Mouse (Mus musculus): ENCODE data around the gene Thsd4.

The Thsd4 gene

DNA sequence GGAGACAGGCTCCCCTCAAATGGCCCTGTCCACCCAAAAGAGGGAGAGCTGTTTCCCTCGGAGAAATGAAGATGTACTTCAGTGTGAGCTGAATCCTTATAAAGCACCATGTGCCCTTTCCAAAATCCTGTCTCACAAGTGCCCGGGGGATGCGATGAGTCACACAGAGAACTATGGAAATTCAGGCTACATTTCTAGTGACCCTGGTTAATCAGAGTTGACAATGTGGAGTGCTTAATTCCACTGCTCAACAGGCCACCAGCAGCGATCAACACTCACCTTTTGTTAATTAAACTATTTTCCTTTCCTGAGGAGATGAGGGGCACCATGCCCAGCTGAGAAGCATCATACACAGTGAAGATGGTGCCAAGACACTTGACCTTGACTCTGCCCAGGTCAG, 138.9 kb downstream of the Thsd4 start:
- no peak for DNase-seq (ENCODE audit: low read depth in 2 of 2, low spot score in 2 of 2)

DNA sequence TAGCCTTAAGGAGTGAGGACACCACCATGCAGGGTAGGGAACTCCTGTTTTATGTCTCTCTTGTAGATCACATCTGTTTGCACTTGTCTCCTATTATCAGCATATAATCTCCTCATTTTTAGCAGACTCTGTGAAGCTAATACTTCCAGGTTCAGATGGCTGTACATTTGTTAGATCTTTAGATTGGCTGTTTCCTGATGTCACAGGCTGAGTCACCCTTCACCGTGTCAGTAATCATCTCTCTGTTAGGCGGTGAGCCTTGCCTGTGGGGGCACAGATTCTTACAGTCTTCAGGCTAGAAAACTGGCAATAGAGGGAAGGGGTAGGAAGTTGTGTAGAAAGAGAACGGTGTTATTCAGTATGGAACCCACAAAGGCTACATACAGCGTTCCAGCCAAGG, 139.3 kb downstream of the Thsd4 start:
- DNase-seq (ENCODE audit: low read depth in 2 of 2, low spot score in 2 of 2): no peak

DNA sequence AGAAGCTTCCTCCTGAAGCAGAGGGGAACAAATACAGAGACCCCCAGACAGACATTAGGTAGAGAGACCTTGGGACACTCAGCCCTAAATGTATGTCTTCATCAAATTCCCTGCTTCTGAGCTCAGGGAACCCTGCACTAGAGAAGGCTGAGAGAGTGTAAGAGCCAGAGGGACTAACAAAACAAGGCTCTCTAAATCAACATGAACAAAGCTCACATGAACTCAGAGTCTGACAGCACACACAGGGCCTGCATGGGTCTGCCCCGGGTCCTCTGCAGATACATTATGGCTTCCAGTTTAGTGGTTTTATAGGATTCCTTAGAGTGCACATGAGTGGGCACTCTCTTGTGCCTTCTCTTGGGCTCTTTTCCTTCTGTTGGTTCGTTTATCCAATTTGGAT, 140.8 kb downstream of the Thsd4 start:
- no peak for DNase-seq (ENCODE audit: low read depth in 2 of 2, low spot score in 2 of 2)

DNA sequence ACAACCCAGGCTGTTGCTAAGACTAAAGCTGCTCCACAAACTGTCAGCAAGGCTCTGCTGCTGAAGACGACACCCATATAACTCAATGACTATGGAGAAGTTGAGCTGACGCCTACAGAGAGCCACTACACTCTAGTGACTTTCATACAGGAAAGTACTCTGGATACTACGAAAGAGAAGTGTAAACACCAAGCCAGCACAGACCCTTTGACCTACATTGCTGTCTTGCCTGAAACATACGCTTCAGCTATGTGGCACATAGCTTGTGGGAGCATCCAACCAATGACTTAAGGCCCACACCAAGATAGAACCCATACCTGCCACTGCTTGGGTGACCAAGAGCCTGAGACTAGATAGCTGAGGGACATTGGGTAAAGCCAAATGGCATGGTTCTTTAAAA, 141.3 kb downstream of the Thsd4 start:
- DNase-seq (ENCODE audit: low read depth in 2 of 2, low spot score in 2 of 2): no peak

DNA sequence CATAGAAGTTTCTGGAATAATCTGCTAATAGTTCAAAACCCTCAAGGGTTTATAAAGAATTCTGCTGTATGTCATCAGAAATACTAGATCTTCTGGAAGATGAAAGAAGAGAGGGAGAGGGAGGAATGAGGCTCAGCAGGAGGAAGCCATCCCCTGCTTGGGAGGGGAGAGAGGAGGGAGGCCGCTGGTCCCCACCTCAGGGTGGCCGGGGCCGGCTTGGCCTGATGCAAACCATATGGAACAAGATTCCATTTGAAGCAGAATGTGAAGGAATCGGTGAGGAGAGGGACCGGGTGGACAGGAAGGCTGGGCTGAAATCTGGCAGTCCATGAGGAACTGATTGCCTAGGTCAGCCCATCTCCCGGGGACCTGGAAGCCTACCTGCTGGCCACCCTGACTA, 143.6 kb downstream of the Thsd4 start:
- DNase-seq (ENCODE audit: low read depth in 2 of 2, low spot score in 2 of 2): no peak

DNA sequence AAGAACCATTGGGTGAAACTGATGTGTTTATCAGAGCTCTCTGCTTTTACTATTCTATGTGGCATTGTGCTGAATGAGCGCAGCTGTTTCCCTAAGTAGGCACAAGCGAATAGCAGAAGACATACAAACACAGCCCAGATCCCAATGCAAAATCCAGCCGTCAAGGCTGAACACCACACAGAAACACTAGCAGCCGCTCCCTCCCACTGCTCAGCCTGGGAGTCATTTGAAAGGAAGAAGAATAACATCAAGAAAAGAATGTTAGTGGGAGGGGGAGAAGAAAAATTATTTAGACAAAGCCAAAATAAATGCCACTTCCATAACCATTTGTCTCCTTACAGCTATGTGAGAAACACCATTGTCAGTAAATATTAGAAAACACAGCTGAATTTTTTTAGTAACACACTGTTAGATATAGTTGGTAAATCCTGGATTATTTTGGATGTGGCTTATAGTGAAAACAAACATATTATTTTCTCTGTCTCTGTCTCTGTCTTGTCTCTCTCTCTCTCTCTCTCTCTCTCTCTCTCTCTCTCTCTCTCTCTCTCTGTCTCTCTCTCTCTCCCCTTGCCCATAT, 148.6 kb downstream of the Thsd4 start:
- no peak for DNase-seq (ENCODE audit: low read depth in 2 of 2, low spot score in 2 of 2)

DNA sequence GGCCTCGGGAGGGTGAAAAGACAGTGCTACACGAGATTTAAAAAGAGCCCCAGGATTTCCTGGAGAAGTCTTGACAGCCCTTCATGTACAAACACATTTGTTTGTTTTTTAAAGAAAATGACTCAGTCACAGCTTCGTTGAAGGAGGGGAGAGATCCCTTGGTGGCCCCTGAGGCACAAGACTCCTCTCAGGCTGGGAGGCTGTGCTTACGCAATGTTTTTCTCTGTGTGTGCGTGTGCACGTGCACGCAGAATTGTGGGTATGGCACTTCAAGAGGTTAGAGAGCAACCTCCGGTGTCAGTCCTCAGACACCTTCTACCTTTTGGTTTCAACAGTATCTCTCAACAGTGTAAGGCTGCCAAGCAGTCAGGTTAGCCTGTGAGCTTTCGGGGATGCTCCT, 153.3 kb downstream of the Thsd4 start:
- DNase-seq (ENCODE audit: low read depth in 2 of 2, low spot score in 2 of 2): no peak

DNA sequence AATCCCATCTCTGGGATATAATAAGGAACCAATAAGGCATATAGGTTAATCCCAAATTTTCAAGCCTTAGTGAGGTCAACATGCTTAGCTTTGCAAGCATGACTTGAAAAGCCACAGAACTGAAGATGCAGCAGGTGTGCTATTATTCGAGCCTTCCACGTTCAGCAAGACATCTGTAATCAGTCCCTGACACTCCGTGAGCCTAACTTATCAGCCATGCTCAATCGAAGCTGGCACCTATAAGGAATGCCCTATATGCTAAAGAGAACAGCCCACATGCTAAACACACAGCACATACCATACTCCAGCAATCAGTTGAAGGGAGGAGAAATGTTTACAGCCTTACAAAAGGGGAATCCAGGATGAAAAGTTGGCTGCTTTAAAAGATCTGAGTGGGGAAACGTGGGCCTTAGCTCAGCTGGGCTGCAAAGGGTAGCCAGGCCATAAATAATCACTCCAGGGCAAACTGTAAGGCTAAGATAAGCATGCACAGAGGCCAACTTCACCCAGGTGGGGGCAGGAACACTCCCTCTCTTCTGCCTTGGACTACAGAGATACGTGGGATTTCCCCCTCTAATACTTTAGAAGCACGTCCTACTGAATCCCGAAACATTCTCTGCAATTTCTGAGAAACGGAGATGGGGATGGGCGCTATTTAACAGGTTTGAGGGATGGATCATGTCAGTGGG, 154.1 kb downstream of the Thsd4 start:
- no peak for DNase-seq (ENCODE audit: low read depth in 2 of 2, low spot score in 2 of 2)

DNA sequence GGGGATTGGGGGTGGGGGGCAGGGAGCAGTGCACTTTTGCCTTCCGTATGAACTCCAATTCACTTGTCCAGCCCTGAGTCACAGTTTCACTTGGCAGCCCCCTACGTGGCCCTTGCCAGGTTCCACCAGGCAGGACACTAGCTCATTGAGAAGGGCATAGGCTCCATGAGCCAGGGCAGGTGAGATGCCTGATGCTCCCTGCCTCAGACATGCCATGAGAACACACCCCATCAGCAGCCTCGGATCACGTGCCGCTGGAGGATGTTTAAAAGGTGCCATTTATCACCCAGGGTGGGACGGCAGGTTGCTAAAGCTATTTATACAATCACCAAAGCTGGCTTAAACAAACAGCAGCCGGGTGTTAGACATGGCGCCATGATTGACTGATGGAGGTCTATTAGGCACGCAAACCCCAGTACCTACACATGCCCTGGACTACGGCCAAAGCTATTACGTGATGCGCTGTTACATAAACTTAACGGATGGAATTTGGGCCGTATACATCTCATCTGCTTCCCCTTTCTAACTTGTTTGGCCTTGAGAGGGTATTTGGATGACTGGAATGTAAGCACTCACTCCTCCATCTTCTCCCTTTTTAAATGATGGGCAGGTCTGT, 157.6 kb downstream of the Thsd4 start:
- no peak for DNase-seq (ENCODE audit: low read depth in 2 of 2, low spot score in 2 of 2)

DNA sequence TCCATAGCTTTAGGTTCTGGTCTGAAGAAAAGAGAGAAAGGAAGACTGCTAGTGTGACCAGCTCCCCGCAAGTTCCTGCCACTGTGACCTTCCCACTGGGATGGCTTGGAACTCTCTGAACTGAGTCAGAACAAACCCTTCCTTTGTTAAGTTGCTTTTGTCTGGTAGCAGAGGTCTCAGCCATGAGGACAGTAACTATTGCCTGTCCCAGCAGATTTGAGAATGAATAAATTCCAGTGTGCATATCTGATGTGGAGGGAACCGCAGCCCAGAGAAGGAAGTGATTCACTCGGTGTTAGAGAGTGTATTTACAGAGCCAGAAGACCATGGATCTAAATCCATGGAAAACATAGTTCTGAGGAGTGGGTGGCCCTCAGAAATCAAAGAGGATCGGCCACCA, 169.5 kb downstream of the Thsd4 start:
- DNase-seq (ENCODE audit: low read depth in 2 of 2, low spot score in 2 of 2): no peak

DNA sequence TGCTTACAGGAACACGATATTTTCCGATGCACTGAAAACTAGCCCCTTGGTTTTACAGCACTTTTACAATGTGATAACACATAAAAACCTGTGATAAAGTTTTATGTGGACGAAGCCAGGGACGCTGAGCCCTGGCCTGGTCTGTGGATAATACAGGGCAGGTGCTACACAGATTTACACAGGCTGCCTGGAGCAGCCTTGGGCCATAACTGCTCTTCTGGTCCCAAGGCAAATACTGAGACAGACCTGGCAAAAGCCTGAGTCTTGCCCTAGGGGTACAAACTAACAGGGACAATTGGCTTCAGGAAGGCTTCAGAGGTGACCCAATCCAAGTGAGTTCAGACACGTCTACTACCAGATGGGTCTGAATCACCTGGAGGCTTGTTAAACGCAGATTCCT, 170.7 kb downstream of the Thsd4 start:
- DNase-seq (ENCODE audit: low read depth in 2 of 2, low spot score in 2 of 2): no peak

DNA sequence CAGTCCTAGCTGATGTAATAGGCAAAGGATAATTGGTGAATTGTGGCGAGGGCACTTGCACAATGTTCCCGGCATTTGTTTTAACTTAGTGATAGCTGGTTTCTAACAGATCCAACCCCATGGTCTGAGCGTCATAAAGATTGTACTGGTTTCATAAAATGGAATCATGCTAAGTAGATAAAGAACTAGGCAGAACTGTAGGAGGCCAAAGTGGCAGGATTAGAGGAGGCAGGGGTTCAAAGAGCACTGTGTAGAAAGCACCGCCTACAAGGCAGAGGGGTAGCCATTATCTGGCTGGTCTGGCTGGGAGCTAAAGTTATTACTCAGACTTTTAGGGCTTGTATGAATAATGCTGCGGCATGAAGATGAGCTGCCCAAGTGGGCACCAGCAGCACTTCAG, 185.7 kb downstream of the Thsd4 start:
- DNase-seq (ENCODE audit: low read depth in 2 of 2, low spot score in 2 of 2): no peak

DNA sequence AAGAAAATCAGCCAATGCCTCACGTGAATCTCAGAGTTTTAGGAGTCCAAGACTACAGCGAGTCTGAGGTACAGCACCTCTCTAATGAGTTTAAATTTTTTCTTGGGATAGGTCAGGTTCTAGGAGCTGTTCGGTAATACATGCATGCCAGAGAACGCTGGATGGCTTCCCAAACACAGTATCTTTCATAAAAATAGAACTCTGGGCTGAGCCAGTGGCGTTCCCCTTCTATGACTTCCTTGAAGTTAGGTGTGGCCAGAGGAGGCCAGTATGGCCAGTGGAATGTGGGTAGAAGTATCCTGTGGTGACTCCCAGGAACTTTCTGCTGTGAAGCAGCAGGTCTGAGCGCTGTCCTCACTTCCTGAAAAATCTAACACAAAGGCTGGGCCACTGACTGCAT, 186.4 kb downstream of the Thsd4 start:
- no peak for DNase-seq (ENCODE audit: low read depth in 2 of 2, low spot score in 2 of 2)

DNA sequence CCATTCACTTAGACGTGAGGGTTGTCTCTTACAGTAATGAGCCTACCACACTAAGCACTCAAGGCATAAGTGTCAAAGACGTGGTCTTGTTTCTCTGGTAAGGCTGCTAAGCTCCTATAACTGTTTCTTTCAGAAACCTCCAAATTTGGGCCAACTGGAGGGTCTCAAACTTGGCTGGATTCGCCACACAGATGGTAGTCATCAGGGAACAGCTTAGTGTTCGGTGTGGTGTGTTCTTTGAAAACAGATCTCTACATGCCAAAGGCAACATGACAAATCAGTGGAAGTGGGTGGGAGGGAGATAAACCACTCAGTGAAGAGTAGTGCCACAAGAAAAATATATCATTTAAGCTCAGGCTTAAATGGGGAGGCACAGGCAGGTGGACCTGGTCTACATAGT, 191.9 kb downstream of the Thsd4 start:
- no peak for DNase-seq (ENCODE audit: low read depth in 2 of 2, low spot score in 2 of 2)

DNA sequence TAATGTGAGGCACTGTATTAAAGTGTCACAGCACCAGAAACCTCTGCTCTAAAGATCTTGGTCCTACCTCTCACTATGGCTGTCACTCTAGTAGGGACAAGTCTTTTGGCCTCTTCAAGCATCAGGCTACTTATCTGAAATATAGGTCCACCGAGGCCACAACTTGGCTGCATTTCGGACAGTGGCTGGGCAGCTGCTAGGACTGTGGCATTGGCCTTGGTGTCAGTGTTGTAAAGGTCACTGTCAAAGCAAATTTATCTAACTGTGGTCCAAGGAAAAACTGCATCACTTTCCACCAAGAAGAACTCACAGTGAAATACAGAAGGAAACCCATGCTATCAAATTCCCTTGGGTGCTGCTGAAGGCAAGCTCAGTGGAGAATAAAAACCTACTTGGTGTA, 197.1 kb downstream of the Thsd4 start:
- no peak for DNase-seq (ENCODE audit: low read depth in 2 of 2, low spot score in 2 of 2)

DNA sequence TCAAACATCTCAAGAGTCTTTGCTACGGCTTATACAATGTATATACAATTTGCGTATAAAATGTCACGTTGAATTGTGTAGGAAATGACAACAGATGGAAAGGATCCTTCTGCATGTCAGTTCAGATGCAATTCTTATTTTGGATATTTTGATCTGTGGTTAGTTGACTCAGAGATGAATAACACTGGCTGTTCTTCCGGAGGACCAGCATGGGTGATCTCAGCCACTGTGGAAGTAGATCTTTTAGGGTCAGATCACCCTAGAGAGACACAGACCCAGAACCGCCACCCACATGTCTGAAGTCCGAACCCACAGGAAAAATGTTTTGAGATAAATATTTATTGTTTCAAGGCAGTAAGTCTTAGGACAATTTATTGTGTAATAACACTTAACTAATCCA, 198.4 kb downstream of the Thsd4 start:
- no peak for DNase-seq (ENCODE audit: low read depth in 2 of 2, low spot score in 2 of 2)

DNA sequence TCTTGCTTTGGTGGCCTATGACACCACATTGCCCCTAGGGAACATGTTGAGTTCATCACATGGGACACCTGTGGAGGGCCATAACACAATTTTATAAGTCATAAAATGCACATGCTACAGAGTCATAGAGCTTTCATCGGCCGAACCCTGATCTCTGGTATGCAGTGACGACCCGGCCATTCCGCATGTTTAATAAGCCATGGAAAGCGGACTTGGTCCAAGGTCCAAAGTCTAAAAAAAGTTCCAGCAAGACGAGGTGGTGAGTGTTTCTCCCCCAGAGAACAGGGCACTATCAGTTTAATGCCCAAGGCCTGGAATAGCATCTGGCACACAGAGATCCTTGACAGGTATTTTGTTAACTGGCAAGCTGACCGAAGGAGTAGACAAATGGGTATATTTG, 204.6 kb downstream of the Thsd4 start:
- DNase-seq (ENCODE audit: low read depth in 2 of 2, low spot score in 2 of 2): no peak

DNA sequence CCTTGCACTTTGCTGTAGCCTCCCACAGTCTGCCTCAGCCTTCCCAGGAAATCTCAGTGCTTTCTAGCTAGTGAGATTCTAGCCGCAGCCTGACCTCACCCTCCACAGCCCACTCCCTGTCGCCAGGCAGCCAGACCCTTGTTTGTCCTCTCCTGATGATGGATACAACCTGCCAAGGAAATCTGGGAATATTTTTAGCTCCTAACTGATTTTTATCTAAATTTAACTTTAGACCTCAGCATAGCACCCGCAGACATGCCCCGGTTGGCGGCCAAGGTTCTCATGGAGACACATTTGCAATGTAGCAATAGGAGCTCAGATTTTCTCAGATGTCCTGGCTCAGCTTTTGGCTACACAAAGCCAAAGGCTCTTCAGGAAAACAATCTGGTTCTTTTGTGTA, 205.3 kb downstream of the Thsd4 start:
- no peak for DNase-seq (ENCODE audit: low read depth in 2 of 2, low spot score in 2 of 2)

DNA sequence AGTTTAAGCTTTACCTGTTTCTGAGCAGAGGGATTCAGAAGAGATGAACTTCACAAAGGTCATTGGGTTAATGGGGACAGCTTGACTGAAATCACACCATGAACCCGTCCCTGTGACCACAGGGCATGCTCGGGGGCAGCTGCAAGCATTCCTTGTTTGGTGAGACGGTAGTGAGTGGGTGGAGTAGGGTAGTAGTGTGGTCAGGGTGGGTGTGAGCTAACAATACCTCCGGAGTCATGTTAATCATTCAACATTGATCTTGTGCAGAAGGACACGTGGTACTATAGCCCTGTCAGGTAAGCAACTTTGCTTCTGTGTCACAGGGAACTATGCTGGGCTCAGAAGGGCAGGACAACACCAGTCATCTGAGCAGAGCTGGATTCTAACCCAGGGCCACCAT, 206.3 kb downstream of the Thsd4 start:
- no peak for DNase-seq (ENCODE audit: low read depth in 2 of 2, low spot score in 2 of 2)

DNA sequence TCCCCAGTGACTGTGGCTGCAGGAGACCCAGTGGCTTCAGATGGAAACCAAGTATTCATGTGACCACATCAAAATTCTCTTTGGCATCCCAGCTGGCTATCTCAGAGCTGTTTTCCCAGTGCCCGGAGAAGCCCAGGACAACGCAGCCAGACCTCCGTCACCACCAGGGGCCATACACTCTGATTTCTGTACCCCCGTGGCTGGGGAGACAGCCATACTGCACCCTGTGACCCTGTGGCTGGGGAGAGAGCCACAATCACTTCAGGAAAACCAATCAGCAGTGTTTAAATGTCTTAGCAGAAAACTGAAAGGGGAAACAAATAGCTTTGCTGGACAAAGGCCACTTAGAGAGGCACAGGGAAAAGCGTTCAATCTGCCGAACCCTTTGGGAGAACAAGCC, 208.2 kb downstream of the Thsd4 start:
- DNase-seq (ENCODE audit: low read depth in 2 of 2, low spot score in 2 of 2): no peak

DNA sequence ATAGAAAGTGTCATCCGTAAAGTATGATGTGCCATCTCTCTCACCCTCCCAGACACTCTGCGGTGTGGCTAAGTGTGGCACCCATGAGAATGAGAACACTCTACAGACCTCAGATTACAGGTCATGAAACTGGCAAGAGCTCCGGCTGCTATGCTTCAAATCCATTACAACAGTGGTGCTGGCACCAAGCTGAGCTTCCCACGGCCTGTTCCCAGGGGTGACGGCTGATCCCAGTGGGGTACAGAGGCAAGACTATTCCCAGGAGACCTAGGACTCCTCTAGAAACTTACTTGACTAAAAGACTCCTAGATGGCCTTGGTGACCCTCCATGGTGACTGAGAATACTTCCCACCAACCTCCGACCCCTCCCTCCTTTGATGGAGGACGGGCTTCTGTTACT, 209.2 kb downstream of the Thsd4 start:
- DNase-seq (ENCODE audit: low read depth in 2 of 2, low spot score in 2 of 2): no peak

DNA sequence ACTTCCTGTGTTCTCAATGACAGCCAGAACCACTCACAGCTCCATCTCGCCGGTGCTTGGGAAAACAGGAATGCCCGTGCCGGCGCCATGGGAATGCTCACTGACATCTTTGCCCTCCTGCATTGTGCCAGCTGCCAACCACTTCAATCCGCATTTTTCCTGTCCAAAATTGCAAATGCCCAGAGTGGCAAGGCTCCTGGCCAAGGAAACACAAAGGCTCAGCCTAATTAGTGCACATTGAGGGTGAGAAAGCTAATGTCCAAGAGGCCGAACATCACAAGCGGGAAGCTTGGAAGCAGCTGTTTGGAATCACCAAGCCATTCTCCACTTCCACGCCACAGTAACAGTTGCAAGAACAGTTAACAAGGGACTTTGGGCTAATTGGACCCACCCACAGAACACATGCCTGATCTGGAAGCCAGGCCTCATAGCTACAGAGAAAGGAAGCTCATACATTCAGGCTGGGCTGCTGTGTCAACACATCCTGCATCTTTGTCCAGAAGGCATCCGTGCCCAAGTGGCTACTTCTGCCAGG, 210.2 kb downstream of the Thsd4 start:
- no peak for DNase-seq (ENCODE audit: low read depth in 2 of 2, low spot score in 2 of 2)

All from CD8-positive naive resting alpha-beta T cell, adult 2 months (primary cell).